Mouse (Mus musculus) cerebellum, adult 11 months (tissue): ENCODE results near the gene Art3.

Experiments used
- DNase-seq: peaks from one replicate; pipeline ENCODE4 v3.0.0; 2022

The Art3 gene

GRCm38 (mm10) chr5:92331635-92332338, at the start of gene Art3:
Gene Art3 (plus strand): TSS chr5:92331827.
- DNase-seq: no peak

GRCm38 (mm10) chr5:92282571-92282970, 49.1 kb upstream of the Art3 start:
- DNase-seq: no peak

GRCm38 (mm10) chr5:92283107-92283506, 48.5 kb upstream of the Art3 start:
- DNase-seq: no peak

- no peak for DNase-seq
Measured at GRCm38 (mm10) chr5:92287840-92288239, 43.8 kb upstream of the Art3 start.

- DNase-seq: no peak
Measured at GRCm38 (mm10) chr5:92291652-92292414, 39.8 kb upstream of the Art3 start.

GRCm38 (mm10) chr5:92294525-92294924, 37.1 kb upstream of the Art3 start:
- no peak for DNase-seq

- no peak for DNase-seq
Measured at GRCm38 (mm10) chr5:92302149-92302840, 29.3 kb upstream of the Art3 start.

- no peak for DNase-seq
Measured at GRCm38 (mm10) chr5:92304291-92304690, 27.3 kb upstream of the Art3 start.

- DNase-seq: peak; percentile 89
Measured at GRCm38 (mm10) chr5:92309681-92310511, 21.7 kb upstream of the Art3 start, which contains the start of gene Sdad1. Gene Sdad1 (minus strand): TSS chr5:92310479.

GRCm38 (mm10) chr5:92312046-92312715, 19.4 kb upstream of the Art3 start:
- DNase-seq: peak; percentile 79

- no peak for DNase-seq
Measured at GRCm38 (mm10) chr5:92313776-92314175, 17.9 kb upstream of the Art3 start.

GRCm38 (mm10) chr5:92318119-92318518, 13.5 kb upstream of the Art3 start:
- no peak for DNase-seq

GRCm38 (mm10) chr5:92318596-92318995, 13.0 kb upstream of the Art3 start:
- no peak for DNase-seq

GRCm38 (mm10) chr5:92321631-92322400, 9.8 kb upstream of the Art3 start:
- no peak for DNase-seq

GRCm38 (mm10) chr5:92322612-92323011, 9.0 kb upstream of the Art3 start:
- DNase-seq: no peak

GRCm38 (mm10) chr5:92323264-92323663, 8.4 kb upstream of the Art3 start:
- DNase-seq: no peak

- DNase-seq: no peak
Measured at GRCm38 (mm10) chr5:92327367-92327766, 4.3 kb upstream of the Art3 start.

- DNase-seq: no peak
Measured at GRCm38 (mm10) chr5:92327929-92328328, 3.7 kb upstream of the Art3 start, which contains the start of gene Cxcl9. Gene Cxcl9 (minus strand): TSS chr5:92328079.

- DNase-seq: no peak
Measured at GRCm38 (mm10) chr5:92331122-92331521, 505 bp upstream of the Art3 start.

- DNase-seq: no peak
Measured at GRCm38 (mm10) chr5:92332359-92332840, 773 bp downstream of the Art3 start.

- DNase-seq: no peak
Measured at GRCm38 (mm10) chr5:92336743-92337142, 5.1 kb downstream of the Art3 start.
